Mouse (Mus musculus): Measurements from ENCODE around the gene Wdr20rt. TPM values are rescaled to one million over a fixed set of nuclear protein-coding genes. Genes with fewer than 3 reads are reported as not detected.
A peak's percentile ranks its signal among the peaks of the same experiment; 100 is the strongest.
"Not testable (repeated sequence)": the region's sequence is repeated elsewhere in the genome, so short reads cannot be mapped to it uniquely, and the experiment has no call there.

Wdr20rt gene
- not detected in 2 replicates for polyA plus RNA-seq (2015; fragmentation: Nextera tagmentation; extraction: Ambion mirVana)

DNA sequence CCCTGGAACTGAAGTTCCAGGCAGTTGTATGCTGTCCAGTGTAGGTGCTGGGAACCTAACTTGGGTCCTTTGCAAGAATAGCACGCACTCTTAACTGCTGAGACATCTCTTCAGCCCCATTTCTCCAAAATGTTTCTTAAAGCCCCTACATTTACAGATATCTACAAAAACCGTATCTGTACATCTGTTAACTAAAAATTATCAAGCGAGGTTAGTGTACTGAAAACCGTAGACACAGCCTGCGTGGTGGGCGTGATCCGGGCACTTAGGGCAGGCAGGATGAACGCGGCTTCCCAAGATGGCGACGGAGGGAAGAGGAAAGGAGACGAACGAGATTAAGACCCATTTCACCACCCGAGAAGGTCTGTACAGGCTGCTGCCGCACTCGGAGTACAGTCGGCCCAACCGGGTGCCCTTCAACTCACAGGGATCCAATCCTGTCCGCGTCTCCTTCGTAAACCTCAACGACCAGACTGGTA is at the start of gene Wdr20rt:
TSS of gene Wdr20rt (plus strand) at position 51 of the 479 bp plus-strand sequence.
- Histone ChIP-seq H3K27me3 (replicated peaks) (no peaks in the 10 kb centered on the region), H3K9me3 (no peaks in the 10 kb centered on the region), H3K9ac (no peak within 1 kb of the TSS), H3K27ac (no peak within 1 kb of the TSS), H3K4me2 (no peak within 1 kb of the TSS), H3K4me3 (no peak within 1 kb of the TSS), H3K4me1 (no peaks in the 10 kb centered on the region), H3K36me3 (replicated peaks) (no peaks in the 10 kb centered on the region)
- WGBS, result 95% methylated on average over 22 of the region's 22 CpGs
- no peak for ATAC-seq (replicated peaks)

DNA sequence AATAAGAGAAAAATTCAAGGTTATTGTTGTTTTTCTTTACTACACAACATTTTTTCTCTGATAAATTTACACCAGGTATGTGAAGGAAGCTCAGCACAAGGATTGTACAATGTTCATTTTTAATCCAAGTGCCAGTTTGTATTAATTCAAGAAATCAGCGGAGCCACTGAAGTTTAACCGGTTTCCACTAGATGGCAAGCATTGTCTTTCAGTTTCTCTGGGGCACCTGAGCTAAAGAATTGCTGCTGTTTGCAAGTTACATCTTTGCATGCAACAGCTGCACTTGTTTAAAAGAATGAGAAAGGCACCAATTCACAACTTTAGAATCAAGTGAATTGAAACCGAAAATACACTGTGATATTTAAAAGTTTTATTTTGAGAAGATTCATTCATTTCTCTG is 38.0 kb upstream of the Wdr20rt start:
- Histone ChIP-seq H3K27me3 (replicated peaks) (no peaks in the 10 kb centered on the region), H3K4me2 (no peak overlapping the region), H3K4me1 (no peaks in the 10 kb centered on the region), H3K27ac (no peak overlapping the region), H3K9me3 (no peaks in the 10 kb centered on the region), H3K36me3 (replicated peaks) (no peaks in the 10 kb centered on the region), H3K4me3 (no peak overlapping the region), H3K9ac (no peak overlapping the region)
- ATAC-seq (replicated peaks), result no peak
- WGBS, result 54% methylated on average over 3 of the region's 3 CpGs

DNA sequence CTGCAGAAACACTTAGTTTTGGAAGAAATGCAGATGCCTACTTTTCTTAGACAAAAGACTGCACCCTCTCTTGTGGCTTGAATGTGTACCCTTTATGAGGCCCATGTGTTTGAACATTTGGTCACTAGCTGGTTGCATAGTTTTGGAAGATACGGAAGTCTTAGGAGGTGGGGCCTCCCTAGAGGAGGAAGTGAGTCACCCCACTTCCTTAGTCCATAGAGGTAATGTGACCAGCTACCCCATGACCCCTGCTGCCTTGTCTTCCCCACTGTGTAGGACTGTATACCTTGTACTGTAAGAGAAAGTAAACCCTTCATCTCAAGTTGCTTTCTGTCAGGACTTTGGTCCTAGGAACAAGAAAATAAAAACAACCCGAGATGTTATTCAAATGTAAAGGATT is 36.1 kb upstream of the Wdr20rt start:
- no peak overlapping the region for H3K27ac ChIP-seq
- no peaks in the 10 kb centered on the region for H3K27me3 ChIP-seq (replicated peaks)
- H3K4me1 ChIP-seq, result no peaks in the 10 kb centered on the region
- H3K4me2 ChIP-seq, result no peak overlapping the region
- no peak overlapping the region for H3K4me3 ChIP-seq
- H3K9me3 ChIP-seq, result no peaks in the 10 kb centered on the region
- WGBS, result 80% methylated on average over 2 of the region's 2 CpGs
- no peaks in the 10 kb centered on the region for H3K36me3 ChIP-seq (replicated peaks)
- no peak overlapping the region for H3K9ac ChIP-seq
- ATAC-seq (replicated peaks), result no peak

DNA sequence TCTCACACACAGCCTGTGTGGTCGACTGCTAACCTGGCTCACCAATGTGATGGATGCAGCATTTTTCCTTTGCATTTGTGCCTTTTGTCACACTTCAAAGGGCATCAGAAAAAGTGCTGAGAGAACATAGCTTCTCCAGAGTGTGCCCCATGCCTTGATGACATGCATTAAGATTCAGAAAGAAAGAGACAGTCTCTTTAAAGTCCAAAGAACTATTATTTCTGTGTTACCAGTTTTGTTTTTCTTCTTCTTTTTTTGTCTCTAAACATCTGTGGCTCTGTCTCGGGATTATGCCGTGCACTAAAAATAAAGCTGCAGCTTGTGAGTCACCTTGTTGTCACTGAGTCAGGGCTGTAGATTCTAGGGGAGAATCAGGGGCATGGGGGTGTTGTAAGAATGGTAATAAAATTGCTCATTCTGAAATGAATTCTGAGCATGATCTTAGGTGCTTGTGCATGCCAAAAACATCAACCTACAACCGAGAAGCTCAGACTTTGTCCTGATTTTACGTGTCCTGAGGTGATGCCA is 31.2 kb upstream of the Wdr20rt start:
- ATAC-seq (replicated peaks), result no peak
- 67% methylated on average over 5 of the region's 5 CpGs for WGBS

DNA sequence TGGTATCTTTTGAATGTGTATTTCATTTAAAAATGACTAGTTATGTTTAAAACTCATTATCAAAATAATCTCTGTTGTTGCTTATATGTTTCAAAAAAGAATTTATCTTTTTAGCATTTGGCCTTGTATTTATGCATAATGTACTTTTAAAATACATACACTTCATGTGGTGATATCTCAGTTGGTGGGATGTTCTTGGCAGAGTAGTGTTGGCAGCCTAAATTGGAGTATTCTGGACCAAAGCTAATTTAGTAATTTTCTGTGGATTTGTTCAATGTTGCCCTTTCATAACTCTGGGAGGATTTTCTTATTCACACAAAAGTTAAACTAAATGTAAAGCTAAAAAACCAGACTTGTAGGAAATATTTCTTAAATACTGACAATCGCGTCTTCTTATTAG is 23.5 kb upstream of the Wdr20rt start:
- H3K36me3 ChIP-seq (replicated peaks), result no peaks in the 10 kb centered on the region
- no peak overlapping the region for H3K4me2 ChIP-seq
- H3K27me3 ChIP-seq (replicated peaks), result no peaks in the 10 kb centered on the region
- H3K4me3 ChIP-seq, result no peak overlapping the region
- no peak overlapping the region for H3K27ac ChIP-seq
- H3K4me1 ChIP-seq, result no peaks in the 10 kb centered on the region
- WGBS, result over 99% methylated on average over 2 of the region's 2 CpGs
- H3K9me3 ChIP-seq, result no peaks in the 10 kb centered on the region
- no peak for ATAC-seq (replicated peaks)
- no peak overlapping the region for H3K9ac ChIP-seq

More for the DNA sequence above, 31.2 kb upstream of the Wdr20rt start:
- Histone ChIP-seq H3K4me3 (no peak overlapping the region), H3K9ac (no peak overlapping the region), H3K9me3 (no peaks in the 10 kb centered on the region), H3K36me3 (replicated peaks) (no peaks in the 10 kb centered on the region), H3K27me3 (replicated peaks) (no peaks in the 10 kb centered on the region), H3K4me2 (no peak overlapping the region), H3K4me1 (no peaks in the 10 kb centered on the region), H3K27ac (no peak overlapping the region)

DNA sequence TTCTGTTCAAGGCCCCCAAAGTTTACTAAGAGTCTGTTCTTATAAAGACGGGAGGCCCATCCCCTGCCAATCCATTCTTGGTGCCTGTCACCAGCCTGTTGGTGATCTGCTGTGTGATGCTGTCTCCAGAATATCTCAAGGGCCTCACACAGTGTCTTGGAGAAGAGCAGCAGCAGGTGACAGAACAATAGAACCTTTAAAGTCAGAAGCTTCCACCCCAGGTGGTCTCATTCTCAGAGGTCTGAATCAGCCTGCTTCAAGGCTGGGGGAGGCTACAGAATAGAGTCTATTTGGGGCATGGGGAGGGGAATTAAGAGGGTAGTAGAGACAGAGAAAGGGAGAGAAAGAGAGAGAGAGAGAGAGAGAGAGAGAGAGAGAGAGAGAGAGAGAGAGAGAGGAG is 18.9 kb upstream of the Wdr20rt start:
- WGBS, result 21% methylated on average over 1 of the region's 1 CpGs
- Histone ChIP-seq H3K36me3 (replicated peaks) (no peaks in the 10 kb centered on the region), H3K27me3 (replicated peaks) (no peaks in the 10 kb centered on the region), H3K27ac (no peak overlapping the region), H3K9me3 (no peaks in the 10 kb centered on the region), H3K4me3 (no peak overlapping the region), H3K9ac (no peak overlapping the region), H3K4me1 (no peaks in the 10 kb centered on the region), H3K4me2 (no peak overlapping the region)
- no peak for ATAC-seq (replicated peaks)

DNA sequence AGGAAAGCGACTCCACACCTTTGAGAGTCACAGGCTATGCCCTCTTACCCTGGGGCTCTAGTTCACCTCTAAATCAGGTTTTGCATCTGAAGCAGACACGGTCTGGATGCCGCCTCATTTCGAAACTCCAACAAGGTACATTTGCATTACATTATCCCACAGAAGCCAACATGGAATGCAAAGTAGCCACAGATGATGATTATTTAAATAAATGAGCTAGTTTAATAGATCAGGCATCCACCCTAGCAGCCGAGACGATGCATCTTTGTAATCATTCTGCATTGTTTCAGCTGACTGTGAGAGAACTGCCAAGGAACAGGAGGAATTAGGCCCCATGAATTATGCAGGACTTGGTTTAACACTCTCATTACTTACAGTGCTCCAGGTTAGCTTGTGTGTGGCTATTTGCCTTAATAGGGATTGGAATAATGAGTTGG is 8.9 kb upstream of the Wdr20rt start:
- Histone ChIP-seq H3K36me3 (replicated peaks) (no peaks in the 10 kb centered on the region), H3K4me3 (no peak overlapping the region), H3K4me1 (peaks cover 9% of the 10 kb centered on the region), H3K27ac (peak overlapping the region; percentile 58), H3K9me3 (no peaks in the 10 kb centered on the region), H3K27me3 (replicated peaks) (no peaks in the 10 kb centered on the region), H3K9ac (no peak overlapping the region), H3K4me2 (0 out of 2 replicates have a peak overlapping the region, but pooled peaks have one; percentile 4)
- peak; percentile 92 for ATAC-seq (replicated peaks)
- WGBS, result 29% methylated on average over 6 of the region's 6 CpGs

DNA sequence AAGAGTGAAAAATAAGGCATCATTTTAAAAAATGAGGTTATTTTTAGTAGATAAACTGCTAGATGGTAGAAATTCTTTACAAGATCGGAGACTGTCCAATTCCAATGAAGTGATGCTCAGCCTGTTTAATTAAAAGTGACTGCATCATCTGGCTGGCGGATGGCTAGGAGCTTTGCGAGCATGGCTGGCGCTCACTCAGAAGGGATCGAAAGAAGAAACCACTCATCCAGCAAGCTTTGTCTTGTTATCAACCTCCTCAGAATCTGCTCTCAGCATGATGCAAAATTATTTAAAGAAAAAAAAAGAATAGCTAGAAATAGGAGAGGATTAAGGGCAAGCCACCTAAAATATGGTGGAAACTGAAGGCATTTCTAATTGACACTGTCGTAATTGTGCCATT is 3.3 kb downstream of the Wdr20rt start:
- H3K4me2 ChIP-seq, result no peak overlapping the region; the same call in 1 of the 2 replicates
- H3K4me1 ChIP-seq, result no peaks in the 10 kb centered on the region
- H3K36me3 ChIP-seq (replicated peaks), result no peaks in the 10 kb centered on the region
- no peak; the same call in 1 of the 2 replicates for ATAC-seq (replicated peaks)
- 41% methylated on average over 6 of the region's 6 CpGs for WGBS
- no peak overlapping the region for H3K4me3 ChIP-seq
- no peaks in the 10 kb centered on the region for H3K27me3 ChIP-seq (replicated peaks)
- no peak overlapping the region for H3K9ac ChIP-seq
- H3K9me3 ChIP-seq, result no peaks in the 10 kb centered on the region
- H3K27ac ChIP-seq, result no peak overlapping the region

DNA sequence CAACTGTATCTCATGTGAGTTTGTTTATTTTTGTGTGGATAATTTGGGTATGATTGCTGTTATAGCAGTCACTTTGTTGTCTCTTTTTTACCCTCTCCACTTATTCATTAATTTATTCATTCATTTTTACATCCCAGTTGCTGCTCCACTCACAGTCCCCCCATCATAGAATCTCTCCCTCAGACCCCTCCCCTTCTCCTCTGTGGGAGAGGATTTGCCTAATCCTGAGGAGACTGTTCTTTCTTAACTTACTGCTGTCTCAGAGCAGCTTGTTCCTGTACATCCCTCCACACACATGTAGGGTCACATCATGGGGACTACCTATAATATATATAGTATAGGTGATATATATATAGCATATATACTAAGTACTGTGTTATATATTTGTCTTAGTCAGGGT is 3.7 kb downstream of the Wdr20rt start:
- Histone ChIP-seq H3K4me2 (no peak overlapping the region; the same call in 1 of the 2 replicates), H3K4me3 (no peak overlapping the region), H3K36me3 (replicated peaks) (no peaks in the 10 kb centered on the region), H3K27me3 (replicated peaks) (no peaks in the 10 kb centered on the region), H3K4me1 (no peaks in the 10 kb centered on the region), H3K27ac (no peak overlapping the region), H3K9me3 (no peaks in the 10 kb centered on the region), H3K9ac (no peak overlapping the region)
- peak; percentile 75 for ATAC-seq (replicated peaks)

DNA sequence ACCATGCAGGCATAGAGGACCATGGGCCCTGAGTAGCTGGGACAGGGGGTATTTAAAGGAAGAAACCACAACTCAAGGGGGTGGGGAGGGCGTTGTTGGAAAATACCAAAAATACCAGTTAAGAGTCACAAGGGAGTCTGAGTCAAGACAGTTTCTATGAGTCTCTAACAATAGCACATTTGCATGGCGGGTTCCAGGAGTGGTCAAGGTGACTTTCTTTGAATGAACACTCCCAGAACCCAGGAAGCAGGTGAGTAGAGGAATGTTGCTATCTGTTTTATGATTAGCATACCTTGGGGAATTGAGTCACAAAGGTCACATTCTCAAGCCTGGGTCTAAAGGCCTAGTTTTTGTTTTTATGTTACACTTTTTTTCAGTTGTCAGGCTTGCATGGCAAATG is 7.5 kb downstream of the Wdr20rt start:
- not testable (repeated sequence) for H3K27ac ChIP-seq; ATAC-seq (replicated peaks)
- 92% methylated on average over 2 of the region's 2 CpGs for WGBS

DNA sequence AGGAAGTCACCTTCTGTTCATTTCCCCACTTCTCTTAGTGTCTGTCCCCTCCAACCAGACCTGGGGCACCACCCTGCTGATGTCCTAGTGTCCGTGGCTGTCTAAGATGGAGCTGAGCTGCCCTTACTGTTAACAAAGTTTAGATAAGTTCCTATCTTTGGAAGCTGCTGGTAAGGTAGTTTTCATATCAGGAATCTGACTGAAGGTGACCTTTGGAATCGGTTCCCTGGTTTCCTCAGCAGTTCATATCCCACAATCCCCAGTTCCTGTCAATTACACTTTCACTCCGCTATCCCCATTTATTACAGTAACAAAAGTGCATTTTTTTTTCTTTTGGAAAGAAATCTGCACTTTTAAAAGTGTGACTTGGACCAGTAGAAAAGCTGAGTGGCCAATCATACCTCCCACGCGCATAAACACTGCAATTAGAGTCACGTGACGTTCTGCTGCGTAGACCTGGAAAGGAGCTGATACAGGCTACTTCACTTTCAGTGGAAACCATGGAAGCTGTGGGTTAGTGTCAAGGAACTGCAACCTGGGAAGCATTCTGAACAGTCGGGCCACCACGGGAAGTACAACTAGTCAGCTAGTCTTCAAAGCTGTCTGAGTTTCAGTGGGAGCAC is 24.9 kb downstream of the Wdr20rt start:
- Histone ChIP-seq H3K9me3 (no peaks in the 10 kb centered on the region), H3K27me3 (replicated peaks) (no peaks in the 10 kb centered on the region), H3K27ac (no peak overlapping the region), H3K9ac (no peak overlapping the region), H3K4me3 (no peak overlapping the region), H3K4me1 (no peaks in the 10 kb centered on the region), H3K36me3 (replicated peaks) (no peaks in the 10 kb centered on the region), H3K4me2 (no peak overlapping the region)
- WGBS, result 96% methylated on average over 10 of the region's 10 CpGs
- ATAC-seq (replicated peaks), result no peak

More for the DNA sequence above, 7.5 kb downstream of the Wdr20rt start:
- H3K4me3 ChIP-seq; H3K9me3 ChIP-seq; H3K36me3 ChIP-seq (replicated peaks); H3K9ac ChIP-seq; H3K4me1 ChIP-seq; H3K27me3 ChIP-seq (replicated peaks); H3K4me2 ChIP-seq: not testable (repeated sequence)

DNA sequence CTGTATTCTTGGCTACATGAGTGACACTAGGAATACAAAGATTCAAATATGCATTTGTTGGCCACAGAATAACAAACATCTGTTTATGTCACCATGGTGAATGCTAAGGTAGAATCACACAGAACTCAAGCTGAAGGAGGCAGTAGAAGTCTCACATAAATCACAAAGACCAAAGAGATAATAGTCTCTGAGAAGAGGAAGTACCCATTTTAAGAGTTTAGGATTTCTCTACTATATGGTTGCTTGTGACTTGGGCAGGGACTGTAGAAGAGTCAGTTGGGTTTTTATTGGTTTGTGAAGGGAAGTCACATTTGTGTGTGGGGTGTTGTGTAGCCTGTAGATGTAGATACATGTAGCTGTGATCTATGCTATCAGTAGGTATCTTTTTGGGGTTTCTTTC is 31.6 kb downstream of the Wdr20rt start:
- Histone ChIP-seq H3K9me3 (no peaks in the 10 kb centered on the region), H3K36me3 (replicated peaks) (no peaks in the 10 kb centered on the region), H3K27ac (no peak overlapping the region), H3K4me1 (peaks cover 14% of the 10 kb centered on the region), H3K9ac (no peak overlapping the region), H3K27me3 (replicated peaks) (no peaks in the 10 kb centered on the region), H3K4me3 (no peak overlapping the region), H3K4me2 (no peak overlapping the region)
- ATAC-seq (replicated peaks), result no peak

Data from midbrain, embryonic 15.5 days (tissue).